Mouse (Mus musculus) small intestine, adult 2 months (tissue): Measurements from ENCODE around the gene Atp8a2.

Experiments
- CTCF ChIP-seq: fragments of 200-500 bp; IDR thresholded peaks from 2 replicates; pipeline ENCODE4 v1.5.1; 2012; ENCODE audit warnings: low read depth, mild to moderate bottlenecking, control low read depth, inconsistent platforms, low read length, moderate library complexity, mixed read lengths; ENCODE audit not compliant: insufficient replicate concordance, insufficient read length; ENCODE audit errors: extremely low read depth
- POLR2A ChIP-seq: fragments of 200-500 bp; IDR thresholded peaks from 2 replicates; pipeline ENCODE4 v1.6.1; 2012; ENCODE audit warnings: low read depth, mild to moderate bottlenecking, control low read depth, inconsistent platforms, low read length, moderate library complexity

- TF ChIP-seq CTCF (no peak), POLR2A (no peak)
Observed at GRCm38 (mm10) chr14:60138339-60138738, 58.6 kb downstream of the Atp8a2 start.
